Mouse (Mus musculus) activated CD4-positive, CD25-positive, alpha-beta regulatory T cell, adult 9 weeks (primary cell): ENCODE results near the gene 4930415O20Rik. TPM values are rescaled to one million over a fixed set of nuclear protein-coding genes. Genes with fewer than 3 reads are reported as not detected.

ENCODE experiments used
- polyA plus RNA-seq: library from polyadenylated mRNA; unstranded; fragments of 100-300 nt; shearing (Covaris generic); gene quantifications from one replicate; pipeline ENCODE4 v1.2.1, GENCODE M21; 2017

Gene 4930415O20Rik
- polyA plus RNA-seq = not detected

DNA sequence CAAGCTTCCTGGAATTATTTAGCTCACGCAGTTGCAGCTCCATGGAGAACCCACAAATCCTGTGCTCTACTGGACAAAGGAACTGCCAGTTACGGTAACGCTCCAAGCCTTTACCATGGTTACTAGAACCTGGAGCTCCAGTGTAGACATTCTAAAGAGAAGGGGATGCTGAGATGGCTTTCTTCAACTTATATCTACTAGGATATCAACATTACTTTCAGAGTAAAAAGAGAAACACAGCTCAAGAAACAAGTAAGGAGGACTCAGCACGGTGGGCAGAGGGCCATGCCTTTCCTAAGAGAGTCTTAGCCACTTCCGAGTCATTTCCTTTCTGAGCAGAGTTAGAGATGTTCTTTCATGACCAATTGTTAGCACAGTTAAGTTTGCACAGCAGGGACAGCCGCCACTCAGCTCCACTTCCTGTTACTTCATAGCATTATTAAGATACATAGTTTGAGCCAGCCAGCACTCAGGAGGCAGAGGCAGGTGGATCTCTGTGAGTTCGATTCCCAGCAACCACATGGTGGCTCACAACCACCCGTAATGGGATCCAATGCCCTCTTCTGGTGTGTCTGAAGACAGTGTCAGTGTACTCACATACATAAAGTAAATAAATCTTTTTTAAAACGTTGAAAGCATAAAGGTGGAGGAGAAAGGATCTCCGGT is at the start of gene 4930415O20Rik, which contains the start of gene Ccnt1:
4930415O20Rik (plus strand) TSS at position 132 of the 666 bp plus-strand sequence.
Ccnt1 (minus strand) TSS at position 51 of the 666 bp plus-strand sequence.

DNA sequence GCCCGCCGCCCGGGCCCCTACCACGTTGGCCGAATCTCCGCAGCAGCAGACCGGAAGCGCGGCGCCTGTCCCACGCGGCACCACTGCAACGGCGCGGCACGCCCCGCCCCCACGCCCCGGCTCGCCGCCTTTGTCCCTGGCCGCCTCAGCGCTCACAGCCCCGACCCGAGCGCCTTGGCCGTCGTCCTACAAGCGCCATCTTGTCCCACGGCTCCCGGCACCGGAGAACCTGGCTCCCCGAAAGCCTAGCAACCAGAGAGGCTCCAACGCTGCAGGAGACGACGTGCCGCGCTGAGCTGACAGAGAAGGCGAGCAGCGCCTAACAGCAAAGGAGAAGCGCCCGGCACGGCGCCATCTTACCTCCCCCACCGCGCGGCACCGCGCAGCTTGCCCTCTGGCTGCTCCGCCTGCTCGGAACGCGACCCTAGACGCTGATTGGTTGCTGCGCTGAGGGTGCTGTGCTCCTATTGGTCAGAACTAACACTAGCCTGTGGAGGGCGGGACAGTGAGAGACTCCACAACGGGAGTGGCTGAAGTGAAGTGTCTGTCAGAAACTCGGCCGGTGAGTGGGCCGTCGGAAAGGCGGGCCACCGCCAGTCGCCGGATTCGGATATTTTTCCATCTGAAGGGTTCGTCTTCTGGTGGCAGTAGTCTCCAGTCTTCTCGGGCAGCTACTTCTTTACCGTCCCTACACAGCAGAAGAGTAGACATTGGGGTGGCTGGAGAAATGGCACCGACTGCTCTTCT is 36.8 kb upstream of the 4930415O20Rik start, which contains the start of gene Kansl2:
Kansl2 (minus strand) TSS at position 384 of the 747 bp plus-strand sequence.

DNA sequence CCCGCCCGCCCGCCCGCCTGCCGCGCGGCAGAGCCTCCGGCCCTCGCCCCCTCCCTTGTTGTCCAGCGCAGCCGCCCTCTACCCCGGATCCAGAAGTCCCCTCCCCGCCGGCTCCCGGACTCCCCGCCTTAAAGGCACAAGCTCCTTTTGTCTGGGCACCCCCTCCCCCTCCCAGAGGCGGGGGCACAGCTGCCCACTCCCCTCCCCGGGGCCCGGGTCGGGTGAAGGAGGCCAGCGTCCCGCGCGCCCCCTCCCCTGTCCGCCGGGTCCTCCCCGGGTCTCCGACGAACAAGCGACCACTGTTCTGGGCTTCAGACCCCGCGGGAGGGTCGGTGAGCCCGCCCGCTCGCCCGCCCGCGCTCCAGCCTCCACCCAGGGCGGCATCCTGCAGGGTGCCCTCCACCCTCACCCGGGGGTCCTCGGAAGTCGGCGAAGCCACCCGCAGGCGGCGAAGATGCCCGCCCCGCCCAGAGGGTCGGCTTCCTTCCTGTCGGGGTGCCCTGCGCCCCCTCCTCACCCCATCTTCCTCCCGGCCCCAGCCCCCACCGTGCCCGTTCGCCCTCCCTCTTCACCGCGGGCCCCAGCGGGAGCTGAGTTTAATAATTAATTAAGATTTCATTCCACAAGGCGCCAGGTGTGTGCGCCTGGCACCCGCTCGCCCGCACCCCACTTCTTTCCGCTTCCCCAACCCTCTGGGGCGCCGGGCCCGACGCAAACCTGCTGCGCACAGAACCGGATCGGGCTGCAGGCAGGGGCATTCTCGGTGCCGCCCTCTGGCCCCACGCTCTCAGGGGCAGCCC is 38.7 kb downstream of the 4930415O20Rik start, which contains the start of gene Adcy6:
Adcy6 (minus strand) TSS at position 746 of the 800 bp plus-strand sequence.

DNA sequence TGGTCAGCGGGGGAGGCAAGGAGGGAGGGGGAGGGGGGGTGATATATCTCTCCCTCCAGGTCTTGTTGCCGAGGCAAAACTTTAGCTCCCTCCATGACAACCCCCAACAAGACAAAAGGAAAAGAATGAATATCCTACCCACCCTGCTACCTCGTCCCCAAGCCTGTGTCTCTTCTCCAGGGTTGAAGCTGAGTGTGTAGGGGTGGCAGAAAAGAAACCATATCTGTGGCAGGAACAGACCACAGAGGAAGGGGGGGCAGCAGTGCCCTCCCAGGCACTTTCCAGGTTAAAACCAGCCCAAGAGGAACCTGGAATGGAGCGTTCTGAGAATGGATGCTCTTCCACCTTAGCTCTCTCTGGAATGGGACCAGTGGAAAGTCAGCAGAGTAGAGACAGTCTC is 59.7 kb downstream of the 4930415O20Rik start, which contains the start of gene Cacnb3:
Cacnb3 (plus strand) TSS at position 301 of the 400 bp plus-strand sequence.

Other genes with a start within 250 kb of the 4930415O20Rik start
- gene Olfr284, start 230.0 kb upstream of the 4930415O20Rik start, polyA plus RNA-seq = not detected
- gene Olfr283, start 190.1 kb upstream of the 4930415O20Rik start, polyA plus RNA-seq = not detected
- not detected for gene Olfr282, start 139.8 kb upstream of the 4930415O20Rik start, polyA plus RNA-seq
- not detected for gene Olfr281, start 118.4 kb upstream of the 4930415O20Rik start, polyA plus RNA-seq
- gene OR5BS1P, start 101.1 kb upstream of the 4930415O20Rik start, polyA plus RNA-seq = not detected
- not detected for gene Lalba, start 88.3 kb upstream of the 4930415O20Rik start, polyA plus RNA-seq
- 0.06 TPM for gene Olfr279, start 78.6 kb upstream of the 4930415O20Rik start, polyA plus RNA-seq
- gene Kansl2, start 36.7 kb upstream of the 4930415O20Rik start, polyA plus RNA-seq = 38.3 TPM
- gene Ccnt1, start 81 bp upstream of the 4930415O20Rik start, polyA plus RNA-seq = 80.8 TPM
- 2.6 TPM for gene Adcy6, start 39.1 kb downstream of the 4930415O20Rik start, polyA plus RNA-seq
- gene Cacnb3, start 59.8 kb downstream of the 4930415O20Rik start, polyA plus RNA-seq = 0.22 TPM
- gene Ddx23, start 91.9 kb downstream of the 4930415O20Rik start, polyA plus RNA-seq = 31.8 TPM
- 0.70 TPM for gene Rnd1, start 106.5 kb downstream of the 4930415O20Rik start, polyA plus RNA-seq
- gene Ccdc65, start 137.2 kb downstream of the 4930415O20Rik start, polyA plus RNA-seq = not detected
- gene Fkbp11, start 157.2 kb downstream of the 4930415O20Rik start, polyA plus RNA-seq = 0.46 TPM
- gene Arf3, start 192.2 kb downstream of the 4930415O20Rik start, polyA plus RNA-seq = 61.2 TPM
- 0.23 TPM for gene Wnt10b, start 207.1 kb downstream of the 4930415O20Rik start, polyA plus RNA-seq
- not detected for gene Wnt1, start 218.9 kb downstream of the 4930415O20Rik start, polyA plus RNA-seq
- gene Ddn, start 238.5 kb downstream of the 4930415O20Rik start, polyA plus RNA-seq = not detected